In genomic region chr14:102396036-102396734, GRCm38 (mm10) we compare ENCODE assay signal across 33 mouse cellular contexts.
A peak's percentile ranks its signal among the peaks of the same experiment; 100 is the strongest.
DNase-seq lines count a peak whose midpoint lies in the region; ATAC-seq and TF ChIP-seq lines count a peak whose summit lies in the region.
"Had no signal": no experiment of that assay in that cellular context is flagged by ENCODE, and none has a peak within 500 bp of the region (broad histone marks: within the 10 kb centered on the region; RNA-seq: fewer than 3 reads in every experiment).

No protein-coding gene starts in this region.

- H3K36me3 ChIP-seq in kidney, postnatal 0 days (ENCODE audit: insufficient read depth, low read length), result no peaks in the 10 kb centered on the region
- H3K36me3 ChIP-seq: embryonic facial prominence, embryonic 15.5 days; forebrain, embryonic 12.5 days; heart, embryonic 12.5 days; hindbrain, embryonic 15.5 days; limb, embryonic 13.5 days; liver, embryonic 12.5 days; lung, embryonic 15.5 days; midbrain, embryonic 10.5 days; neural tube, embryonic 12.5 days had no signal

- H3K27me3 ChIP-seq in kidney, postnatal 0 days (ENCODE audit: insufficient read depth, low read length), result no peaks in the 10 kb centered on the region
- H3K27me3 ChIP-seq: CH12.LX; embryonic facial prominence, embryonic 15.5 days; forebrain, embryonic 12.5 days; heart, embryonic 12.5 days; hindbrain, embryonic 15.5 days; limb, embryonic 13.5 days; liver, embryonic 12.5 days; lung, embryonic 15.5 days; neural tube, embryonic 12.5 days had no signal

- no peak for ATAC-seq in kidney, postnatal 0 days (replicated peaks; ENCODE audit: low FRiP score, low read depth)
- ATAC-seq: activated CD4-positive, CD25-positive, alpha-beta regulatory T cell, adult 4 months; liver, embryonic 12.5 days; midbrain, embryonic 16.5 days had no signal

- no peak overlapping the region for H3K27ac ChIP-seq in kidney, postnatal 0 days
- H3K27ac ChIP-seq: embryonic facial prominence, embryonic 15.5 days; forebrain, embryonic 12.5 days; heart, adult 2 months; hindbrain, embryonic 15.5 days; limb, embryonic 13.5 days; liver, embryonic 12.5 days; lung, embryonic 15.5 days; macrophage; midbrain, embryonic 10.5 days; neural tube, embryonic 12.5 days had no signal

- DNase-seq in adrenal gland, postnatal 14 days, result peak; percentile 7
- no peak for DNase-seq in adrenal gland, adult 2 months
- no peak for DNase-seq in kidney, postnatal 0 days (ENCODE audit: low spot score)
- DNase-seq in kidney, postnatal 36 days, result no peak
- peak; percentile 3 for DNase-seq in lung, postnatal 10 days
- DNase-seq in lung, adult 2 months, result no peak
- DNase-seq in gastrocnemius, postnatal 14 days, result no peak
- no peak for DNase-seq in cerebellum, adult 9-11 months
- DNase-seq: adrenal gland, adult 8-10 months; cerebellum, adult 8-10 months; cerebellum, postnatal 36 days; gastrocnemius, postnatal 25 days; heart, adult 2 months; kidney, adult 8-10 months; kidney, postnatal 10 days; right cerebral cortex, adult 18-20 months; spleen, adult 18-20 months; thymus, adult 2 months; thymus, postnatal 36 days had no signal

- TF ChIP-seq POLR2A in lung, adult 2 months (IDR thresholded peaks at IDR 0.05; ENCODE audit: borderline replicate concordance, extremely low read depth, low read depth, low read length), result no peak

- no peaks in the 10 kb centered on the region for H3K4me1 ChIP-seq in kidney, postnatal 0 days (replicated peaks; ENCODE audit: insufficient read depth, low read length)
- no peaks in the 10 kb centered on the region for H3K4me1 ChIP-seq in lung, adult 2 months (ENCODE audit: control insufficient read depth, insufficient read depth, low read length)
- H3K4me1 ChIP-seq: embryonic facial prominence, embryonic 15.5 days; forebrain, embryonic 12.5 days; heart, embryonic 12.5 days; hindbrain, embryonic 15.5 days; limb, embryonic 13.5 days; liver, embryonic 12.5 days; lung, embryonic 15.5 days; midbrain, embryonic 10.5 days; neural tube, embryonic 12.5 days had no signal

- no peak overlapping the region for H3K4me2 ChIP-seq in kidney, postnatal 0 days (ENCODE audit: low read length)
- H3K4me2 ChIP-seq: embryonic facial prominence, embryonic 15.5 days; forebrain, embryonic 12.5 days; heart, embryonic 12.5 days; hindbrain, embryonic 15.5 days; limb, embryonic 13.5 days; liver, embryonic 12.5 days; lung, embryonic 15.5 days; neural tube, embryonic 12.5 days had no signal

- no peak overlapping the region for H3K4me3 ChIP-seq in kidney, postnatal 0 days (replicated peaks; ENCODE audit: low read depth, low read length)
- no peak overlapping the region for H3K4me3 ChIP-seq in lung, adult 2 months (replicated peaks; ENCODE audit: extremely low read depth, low read depth, low read length)
- H3K4me3 ChIP-seq: embryonic facial prominence, embryonic 15.5 days; forebrain, embryonic 12.5 days; heart, adult 2 months; heart, embryonic 12.5 days; hindbrain, embryonic 15.5 days; limb, embryonic 13.5 days; liver, embryonic 12.5 days; lung, embryonic 15.5 days; midbrain, embryonic 10.5 days; myocyte; neural tube, embryonic 12.5 days had no signal

- no peak overlapping the region for H3K9ac ChIP-seq in kidney, postnatal 0 days (ENCODE audit: low read depth, low read length)
- H3K9ac ChIP-seq: embryonic facial prominence, embryonic 15.5 days; forebrain, embryonic 12.5 days; heart, embryonic 12.5 days; hindbrain, embryonic 15.5 days; limb, embryonic 13.5 days; liver, embryonic 12.5 days; lung, embryonic 15.5 days; neural tube, embryonic 12.5 days had no signal

- H3K9me3 ChIP-seq in kidney, postnatal 0 days (replicated peaks; ENCODE audit: low read length), result no peaks in the 10 kb centered on the region
- H3K9me3 ChIP-seq: embryonic facial prominence, embryonic 15.5 days; forebrain, embryonic 12.5 days; heart, embryonic 12.5 days; hindbrain, embryonic 15.5 days; limb, embryonic 13.5 days; liver, embryonic 12.5 days; lung, embryonic 15.5 days; midbrain, embryonic 10.5 days; neural tube, embryonic 12.5 days had no signal

- TF ChIP-seq CTCF in kidney, postnatal 0 days (IDR thresholded peaks at IDR 0.05; ENCODE audit: low read depth), result peak; percentile 36; the same call in 1 of the 2 replicates
- no peak for TF ChIP-seq CTCF in lung, adult 2 months (IDR thresholded peaks at IDR 0.05; ENCODE audit: insufficient read depth, low read length)

- intact Hi-C loops in gastrocnemius, postnatal 14 days (cut with DNase I; ENCODE audit: low total_unique reads), result no loop called here

- WGBS in kidney, postnatal 0 days, result 77% methylated on average over 7 of the region's 7 CpGs
- 71% methylated on average over 7 of the region's 7 CpGs for WGBS in lung, adult 2 months

Comparison
In these comparisons a context has a peak if more than half of its experiments do, and no peak if none do; other contexts are left out.
1. DNase-seq: peak in adrenal gland, postnatal 14 days (single experiment) and lung, postnatal 10 days (single experiment); none in adrenal gland, adult 2 months (single experiment), kidney, postnatal 0 days (single experiment), kidney, postnatal 36 days (0 of 2), lung, adult 2 months (single experiment), gastrocnemius, postnatal 14 days (single experiment) and cerebellum, adult 9-11 months (single experiment).